Mouse (Mus musculus) G1E (cell line): ENCODE results near the gene Sigmar1. TPM values are rescaled to one million over a fixed set of nuclear protein-coding genes. Genes with fewer than 3 reads are reported as not detected.

ENCODE experiments used
- ATAC-seq: 2 replicates; pipeline ENCODE4 v1.8.0; 2016; ENCODE audit warnings: mild to moderate bottlenecking; ENCODE audit not compliant: insufficient number of reproducible peaks, poor library complexity, low FRiP score, severe bottlenecking; ENCODE audit errors: extremely low read depth
- DNase-seq: peaks from one replicate; pipeline ENCODE4 v3.0.0; 2012; ENCODE audit warnings: low spot score
- H3K27me3 ChIP-seq: 2 replicates; pipeline ENCODE4 v1.6.1; 2012; ENCODE audit warnings: mild to moderate bottlenecking, low read length, inconsistent platforms; ENCODE audit not compliant: insufficient read depth
- H3K36me3 ChIP-seq: replicated peaks from 2 replicates; pipeline ENCODE3; 2012; ENCODE audit warnings: mild to moderate bottlenecking, inconsistent platforms
- H3K4me1 ChIP-seq: 2 replicates; pipeline ENCODE4 v1.6.1; 2012; ENCODE audit warnings: low read depth, low read length, inconsistent platforms, mixed read lengths; ENCODE audit not compliant: insufficient read depth
- H3K4me3 ChIP-seq: 2 replicates; pipeline ENCODE4 v1.5.1; 2012; ENCODE audit warnings: low read depth, mild to moderate bottlenecking, inconsistent platforms, low read length, moderate library complexity, mixed read lengths
- H3K9me3 ChIP-seq: replicated peaks from 2 replicates; pipeline ENCODE4 v1.6.1; 2012; ENCODE audit warnings: inconsistent platforms
- CTCF ChIP-seq: IDR thresholded peaks from 2 replicates; pipeline ENCODE4 v1.5.1; 2012; ENCODE audit warnings: low read depth, low read length, inconsistent platforms, mixed read lengths
- GATA1 ChIP-seq: IDR thresholded peaks from 2 replicates; pipeline ENCODE4 v1.6.1; 2012; ENCODE audit warnings: borderline replicate concordance, low read length, inconsistent platforms, mixed read lengths
- GATA2 ChIP-seq: IDR thresholded peaks from 2 replicates; pipeline ENCODE4 v1.6.1; 2012; ENCODE audit warnings: low read depth, low read length, inconsistent platforms, borderline replicate concordance
- POLR2AphosphoS5 ChIP-seq: IDR thresholded peaks from 2 replicates; pipeline ENCODE4 v1.6.1; 2012; ENCODE audit warnings: low read depth, low read length, inconsistent platforms; ENCODE audit not compliant: insufficient replicate concordance
- TAL1 ChIP-seq: conservative IDR thresholded peaks from 2 replicates; pipeline ENCODE4 v1.6.1; 2012; ENCODE audit warnings: low read depth, low read length, inconsistent platforms, mixed read lengths
- polyA plus RNA-seq: library from polyadenylated mRNA; stranded (reverse); fragments of >175 nt; gene quantifications from 2 replicates; pipeline ENCODE4 v1.2.3, GENCODE M21; 2012
- total RNA-seq, 2 experiments: library from RNA; stranded (forward) in 1 of 2; stranded (reverse) in 1 of 2; fragments of 200-1000 nt in 1 of 2; fragments of >200 nt in 1 of 2; fragmentation: Nextera tagmentation in 1 of 2; gene quantifications; 2 replicates each; pipeline ENCODE4 v1.2.3; 2014 to 2017

Sigmar1 gene
- total and polyA plus RNA-seq, 3 experiments: 36.0 to 54.3 (median 53.4) TPM

DNA sequence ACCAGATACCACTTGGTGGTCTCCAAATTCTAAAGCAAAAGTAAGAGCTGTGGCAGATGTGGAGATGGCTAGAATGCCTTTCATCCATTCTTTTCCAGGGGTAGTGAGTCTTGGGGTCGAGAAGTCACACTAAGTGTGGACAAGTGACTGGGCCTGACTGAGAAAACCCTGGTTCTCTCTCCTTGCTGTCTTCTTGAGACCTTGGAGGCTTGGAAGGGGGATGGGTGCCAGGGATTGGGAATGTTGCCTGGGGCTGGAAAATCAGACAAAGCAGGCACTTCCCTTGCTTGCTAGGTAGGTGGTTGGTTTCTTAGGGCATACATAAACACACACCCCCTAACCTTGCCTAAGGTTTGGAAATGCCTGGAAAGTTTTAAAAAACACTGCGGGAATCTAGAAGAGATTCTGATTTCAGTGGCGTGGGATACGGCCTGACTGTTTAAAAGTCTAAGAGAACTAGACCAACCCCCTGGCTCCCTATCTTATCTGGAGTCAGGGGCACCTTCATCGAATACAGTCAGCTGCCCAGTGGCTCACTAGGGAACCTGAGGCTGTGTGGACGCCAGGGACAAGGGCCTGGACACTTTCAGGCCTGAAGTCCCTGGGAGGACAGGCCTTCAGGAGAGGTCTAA lies 3.8 kb upstream of the Sigmar1 start:
- DNase-seq (no peak), ATAC-seq (no peak)
- peaks cover 41% of the 10 kb centered on the region for H3K36me3 ChIP-seq
- H3K4me3 ChIP-seq: peak overlapping the region; percentile 62; the same call in 1 of the 2 replicates
- no peaks in the 10 kb centered on the region for H3K27me3 ChIP-seq
- peaks cover 56% of the 10 kb centered on the region for H3K4me1 ChIP-seq
- H3K9me3 ChIP-seq: no peaks in the 10 kb centered on the region
- no peak for TF ChIP-seq CTCF
- TF ChIP-seq GATA2: no peak
- TF ChIP-seq GATA1: no peak
- TF ChIP-seq TAL1: no peak

- ATAC-seq (no peak), DNase-seq (no peak)
- H3K36me3 ChIP-seq: peaks cover 41% of the 10 kb centered on the region
- TF ChIP-seq GATA2: no peak
- no peak for TF ChIP-seq CTCF
- no peak for TF ChIP-seq POLR2AphosphoS5
- TF ChIP-seq TAL1: no peak
- no peak for TF ChIP-seq GATA1
- no peaks in the 10 kb centered on the region for H3K27me3 ChIP-seq
- H3K4me1 ChIP-seq: peaks cover 59% of the 10 kb centered on the region
- no peak overlapping the region for H3K4me3 ChIP-seq
- H3K9me3 ChIP-seq: no peaks in the 10 kb centered on the region
These were observed 3.2 kb upstream of the Sigmar1 start for GRCm38 (mm10) chr4:41759206-41759605.

DNA sequence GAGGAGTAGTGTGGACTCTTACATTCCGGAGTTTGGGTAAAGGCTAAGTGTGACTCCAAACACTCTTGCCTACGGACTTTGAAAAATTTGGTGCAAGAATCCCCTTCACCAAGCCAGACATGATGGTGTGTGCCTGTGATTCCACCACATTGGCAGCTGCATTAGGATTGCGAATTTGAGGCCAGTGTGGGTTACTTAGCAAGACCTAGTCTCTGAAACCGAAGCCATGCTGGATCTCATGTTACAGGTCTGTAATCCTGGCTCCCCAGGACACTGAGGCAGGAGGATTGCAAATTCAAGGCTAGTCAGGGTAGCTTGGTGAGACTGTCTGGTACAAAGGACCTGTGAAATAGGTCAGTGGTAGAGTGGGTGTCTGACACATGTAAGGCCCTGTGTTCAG lies 2.7 kb upstream of the Sigmar1 start:
- peaks cover 59% of the 10 kb centered on the region for H3K4me1 ChIP-seq
- DNase-seq: no peak

DNA sequence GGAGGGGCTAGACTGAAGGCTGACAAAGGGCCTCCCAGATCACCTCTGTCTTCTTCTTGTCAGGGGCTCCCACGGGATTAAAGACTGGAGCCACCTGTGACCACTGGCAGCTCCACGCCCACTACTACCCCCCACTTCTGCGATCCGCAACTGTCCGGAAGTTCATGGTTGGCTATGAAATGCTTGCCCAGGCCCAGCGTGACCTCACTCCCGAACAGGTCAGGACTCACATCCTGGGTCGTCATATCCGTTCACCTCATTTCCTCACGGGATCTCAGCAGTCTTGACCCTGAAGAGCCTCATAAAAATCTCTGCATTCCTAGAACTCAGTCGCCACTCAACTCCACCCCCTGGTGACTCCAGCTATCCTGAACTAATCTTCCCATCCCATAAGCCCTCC lies 2.1 kb upstream of the Sigmar1 start:
- TF ChIP-seq GATA2 (no peak), GATA1 (no peak)
- H3K4me1 ChIP-seq: peaks cover 59% of the 10 kb centered on the region
- ATAC-seq (no peak), DNase-seq (no peak)
- H3K36me3 ChIP-seq: peaks cover 41% of the 10 kb centered on the region
- no peak overlapping the region for H3K4me3 ChIP-seq
- no peaks in the 10 kb centered on the region for H3K27me3 ChIP-seq
- H3K9me3 ChIP-seq: no peaks in the 10 kb centered on the region

More for the DNA sequence above, 2.7 kb upstream of the Sigmar1 start:
- no peak for ATAC-seq
- H3K27me3 ChIP-seq: no peaks in the 10 kb centered on the region
- H3K36me3 ChIP-seq: peaks cover 41% of the 10 kb centered on the region
- no peak overlapping the region for H3K4me3 ChIP-seq
- TF ChIP-seq GATA2: no peak
- no peak for TF ChIP-seq TAL1
- no peak for TF ChIP-seq GATA1
- no peak for TF ChIP-seq CTCF
- TF ChIP-seq POLR2AphosphoS5: no peak
- no peaks in the 10 kb centered on the region for H3K9me3 ChIP-seq

DNA sequence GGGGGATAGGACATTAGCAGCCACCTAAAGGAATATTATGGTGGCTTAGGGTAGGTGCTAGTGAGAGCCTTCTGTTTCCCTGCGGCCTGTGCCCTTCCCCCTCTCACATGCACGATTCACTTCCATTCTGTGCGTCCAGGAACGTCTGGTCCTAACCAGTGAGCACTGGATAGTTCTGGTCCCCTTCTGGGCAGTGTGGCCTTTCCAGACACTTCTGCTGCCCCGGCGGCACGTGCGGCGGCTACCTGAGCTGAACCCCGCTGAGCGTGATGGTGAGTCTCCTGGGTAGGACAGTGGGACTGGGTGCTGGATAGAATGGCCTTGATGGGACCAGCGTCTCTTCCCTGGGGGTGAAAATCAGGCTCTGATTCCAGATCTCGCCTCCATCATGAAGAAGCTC lies 1.4 kb upstream of the Sigmar1 start:
- Histone ChIP-seq H3K27me3 (no peaks in the 10 kb centered on the region), H3K4me1 (peaks cover 58% of the 10 kb centered on the region), H3K4me3 (no peak overlapping the region), H3K9me3 (no peaks in the 10 kb centered on the region), H3K36me3 (peaks cover 41% of the 10 kb centered on the region)
- DNase-seq (no peak), ATAC-seq (no peak)
- TF ChIP-seq CTCF: no peak
- TF ChIP-seq GATA1: no peak
- no peak for TF ChIP-seq GATA2
- TF ChIP-seq TAL1: no peak
- no peak for TF ChIP-seq POLR2AphosphoS5

DNA sequence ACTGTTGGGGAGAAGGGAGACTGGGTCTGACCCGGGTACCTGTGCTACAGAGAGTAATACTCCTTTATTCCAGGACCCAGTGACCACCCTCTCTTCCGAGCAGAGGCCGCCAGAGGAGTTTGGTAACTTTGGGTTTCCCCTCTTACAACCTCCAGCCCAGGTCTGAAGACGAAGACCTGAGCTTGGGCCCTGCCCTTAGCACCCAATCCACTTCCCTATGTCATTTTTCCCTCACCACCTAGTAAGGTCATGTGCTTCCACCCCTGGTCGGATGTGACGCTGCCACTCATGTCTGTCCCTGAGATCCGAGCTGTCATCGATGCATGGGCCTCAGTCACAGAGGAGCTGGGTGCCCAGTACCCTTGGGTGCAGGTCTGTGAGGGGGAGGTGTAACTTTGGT lies 483 bp upstream of the Sigmar1 start:
- no peak for TF ChIP-seq GATA1
- no peak for TF ChIP-seq TAL1
- no peak for TF ChIP-seq GATA2
- no peak for TF ChIP-seq POLR2AphosphoS5
- TF ChIP-seq CTCF: no peak
- DNase-seq (no peak), ATAC-seq (no peak)
- Histone ChIP-seq H3K4me1 (peaks cover 50% of the 10 kb centered on the region), H3K27me3 (no peaks in the 10 kb centered on the region), H3K4me3 (peak overlapping the region; percentile 89), H3K36me3 (peaks cover 41% of the 10 kb centered on the region), H3K9me3 (no peaks in the 10 kb centered on the region)
